Mouse (Mus musculus) heart, embryonic 11.5 days (tissue): ENCODE results near the gene Wrap53. TPM values are rescaled to one million over a fixed set of nuclear protein-coding genes. Genes with fewer than 3 reads are reported as not detected.

ENCODE experiments used
- ATAC-seq: fragments of 200-750 bp; cut with Nextera tagmentation; replicated peaks from 2 replicates; pipeline ENCODE4 v1.8.0; 2017; ENCODE audit warnings: moderate library complexity; ENCODE audit not compliant: insufficient number of reproducible peaks, low FRiP score, low TSS enrichment
- H3K27ac ChIP-seq: fragments of 300-500 bp; sonication (generic); 2 replicates; pipeline ENCODE4 v1.5.1; 2014; ENCODE audit warnings: mild to moderate bottlenecking, low read depth, low read length
- H3K27me3 ChIP-seq: fragments of 300-500 bp; sonication (generic); 2 replicates; pipeline ENCODE4 v1.6.1; 2014; ENCODE audit warnings: mild to moderate bottlenecking, low read length, mixed read lengths; ENCODE audit not compliant: control insufficient read depth, insufficient read depth
- H3K36me3 ChIP-seq: fragments of 300-500 bp; sonication (generic); 2 replicates; pipeline ENCODE4 v1.6.1; 2014; ENCODE audit warnings: mild to moderate bottlenecking, low read length, moderate library complexity, mixed read lengths; ENCODE audit not compliant: control insufficient read depth, insufficient read depth
- H3K4me1 ChIP-seq: fragments of 300-500 bp; sonication (generic); 2 replicates; pipeline ENCODE4 v1.6.1; 2014; ENCODE audit warnings: low read length; ENCODE audit not compliant: control insufficient read depth, insufficient read depth
- H3K4me2 ChIP-seq: fragments of 300-500 bp; sonication (generic); 2 replicates; pipeline ENCODE4 v1.6.1; 2014; ENCODE audit warnings: mild to moderate bottlenecking, moderate library complexity
- H3K4me3 ChIP-seq: fragments of 300-500 bp; sonication (generic); 2 replicates; pipeline ENCODE4 v1.5.1; 2014; ENCODE audit warnings: low read depth, low read length
- H3K9ac ChIP-seq: fragments of 300-500 bp; sonication (generic); 2 replicates; pipeline ENCODE4 v1.6.1; 2014; ENCODE audit warnings: mild to moderate bottlenecking, low read depth, low read length, moderate library complexity
- H3K9me3 ChIP-seq: fragments of 300-500 bp; sonication (generic); replicated peaks from 2 replicates; pipeline ENCODE4 v1.6.1; 2016; ENCODE audit warnings: low read length; ENCODE audit not compliant: control insufficient read depth
- WGBS: fragments of 180-500 bp; shearing (Covaris S2); extraction: QIAGEN DNeasy Blood & Tissue Kit; methylation state at CpG from one replicate; pipeline ENCODE4 v1.1.7; 2014; ENCODE audit not compliant: insufficient replicate concordance; 5-methylcytosine and 5-hydroxymethylcytosine counted together
- polyA plus RNA-seq: library from polyadenylated mRNA; unstranded; fragments of >200 nt; fragmentation: Nextera tagmentation; extraction: Ambion mirVana; gene quantifications from 2 replicates; pipeline ENCODE4 v1.2.1, GENCODE M21; 2014

Gene Wrap53
- polyA plus RNA-seq, 1 experiment from 2014 or later, result 20.3 TPM

- no peak overlapping the region for H3K4me3 ChIP-seq
- H3K36me3 ChIP-seq, result peaks cover 29% of the 10 kb centered on the region
- H3K9ac ChIP-seq, result no peak overlapping the region
- no peaks in the 10 kb centered on the region for H3K4me1 ChIP-seq
- H3K27ac ChIP-seq, result no peak overlapping the region
- no peaks in the 10 kb centered on the region for H3K9me3 ChIP-seq
- H3K4me2 ChIP-seq, result no peak overlapping the region
- no peak for ATAC-seq
- WGBS, result 80% methylated on average over 4 of the region's 4 CpGs
- no peaks in the 10 kb centered on the region for H3K27me3 ChIP-seq
Measured at GRCm38 (mm10) chr11:69592799-69593198, 12.7 kb upstream of the Wrap53 start.

GRCm38 (mm10) chr11:69591899-69592637 lies 12.0 kb upstream of the Wrap53 start:
- H3K4me3 ChIP-seq, result no peak overlapping the region
- WGBS, result 76% methylated on average over 7 of the region's 7 CpGs
- H3K9me3 ChIP-seq, result no peaks in the 10 kb centered on the region
- peaks cover 33% of the 10 kb centered on the region for H3K36me3 ChIP-seq
- H3K9ac ChIP-seq, result no peak overlapping the region
- no peaks in the 10 kb centered on the region for H3K27me3 ChIP-seq
- no peaks in the 10 kb centered on the region for H3K4me1 ChIP-seq
- no peak for ATAC-seq
- H3K27ac ChIP-seq, result no peak overlapping the region
- no peak overlapping the region for H3K4me2 ChIP-seq

- no peaks in the 10 kb centered on the region for H3K27me3 ChIP-seq
- H3K4me2 ChIP-seq, result no peak overlapping the region
- H3K27ac ChIP-seq, result no peak overlapping the region
- 75% methylated on average over 3 of the region's 3 CpGs for WGBS
- no peak overlapping the region for H3K4me3 ChIP-seq
- ATAC-seq, result no peak
- H3K9me3 ChIP-seq, result no peaks in the 10 kb centered on the region
- H3K36me3 ChIP-seq, result peaks cover 33% of the 10 kb centered on the region
- no peaks in the 10 kb centered on the region for H3K4me1 ChIP-seq
- no peak overlapping the region for H3K9ac ChIP-seq
Measured at GRCm38 (mm10) chr11:69591424-69591823, 11.4 kb upstream of the Wrap53 start.

GRCm38 (mm10) chr11:69590622-69591021 lies 10.6 kb upstream of the Wrap53 start:
- no peak overlapping the region for H3K4me2 ChIP-seq
- H3K36me3 ChIP-seq, result peaks cover 33% of the 10 kb centered on the region

GRCm38 (mm10) chr11:69589207-69589834 lies 9.3 kb upstream of the Wrap53 start:
- Histone ChIP-seq H3K4me2 (no peak overlapping the region), H3K36me3 (peaks cover 33% of the 10 kb centered on the region), H3K27me3 (no peaks in the 10 kb centered on the region), H3K4me3 (no peak overlapping the region), H3K27ac (no peak overlapping the region), H3K4me1 (peaks cover 10% of the 10 kb centered on the region; the same call in 1 of the 2 replicates), H3K9ac (no peak overlapping the region), H3K9me3 (no peaks in the 10 kb centered on the region)
- WGBS, result 85% methylated on average over 22 of the region's 22 CpGs
- 0 out of 2 replicates have a peak, but pooled peaks have one; percentile 64 for ATAC-seq

More at GRCm38 (mm10) chr11:69590622-69591021, 10.6 kb upstream of the Wrap53 start:
- Histone ChIP-seq H3K4me3 (no peak overlapping the region), H3K27ac (no peak overlapping the region), H3K9ac (no peak overlapping the region), H3K4me1 (peaks cover 6% of the 10 kb centered on the region; the same call in 1 of the 2 replicates), H3K27me3 (no peaks in the 10 kb centered on the region), H3K9me3 (no peaks in the 10 kb centered on the region)
- ATAC-seq, result no peak
- 87% methylated on average over 8 of the region's 8 CpGs for WGBS

GRCm38 (mm10) chr11:69585718-69586325 lies 5.8 kb upstream of the Wrap53 start:
- Histone ChIP-seq H3K9me3 (no peaks in the 10 kb centered on the region), H3K36me3 (peaks cover 26% of the 10 kb centered on the region), H3K9ac (no peak overlapping the region), H3K27ac (no peak overlapping the region), H3K4me2 (peak overlapping the region; percentile 32), H3K27me3 (no peaks in the 10 kb centered on the region), H3K4me1 (peaks cover 17% of the 10 kb centered on the region; the same call in 1 of the 2 replicates), H3K4me3 (no peak overlapping the region)
- WGBS, result 58% methylated on average over 7 of the region's 7 CpGs
- no peak for ATAC-seq

- Histone ChIP-seq H3K9ac (no peak overlapping the region), H3K4me1 (peaks cover 17% of the 10 kb centered on the region; the same call in 1 of the 2 replicates), H3K4me3 (no peak overlapping the region), H3K4me2 (no peak overlapping the region; the same call in 1 of the 2 replicates), H3K27me3 (no peaks in the 10 kb centered on the region), H3K9me3 (no peaks in the 10 kb centered on the region), H3K27ac (no peak overlapping the region), H3K36me3 (peaks cover 22% of the 10 kb centered on the region)
- WGBS, result 93% methylated on average over 13 of the region's 13 CpGs
- no peak for ATAC-seq
Measured at GRCm38 (mm10) chr11:69584937-69585336, 4.9 kb upstream of the Wrap53 start.

GRCm38 (mm10) chr11:69584008-69584407 lies 4.0 kb upstream of the Wrap53 start:
- Histone ChIP-seq H3K27ac (no peak overlapping the region), H3K4me2 (no peak overlapping the region), H3K36me3 (peaks cover 14% of the 10 kb centered on the region), H3K4me3 (no peak overlapping the region), H3K4me1 (peaks cover 23% of the 10 kb centered on the region; the same call in 1 of the 2 replicates), H3K27me3 (no peaks in the 10 kb centered on the region), H3K9ac (no peak overlapping the region), H3K9me3 (no peaks in the 10 kb centered on the region)
- 83% methylated on average over 7 of the region's 7 CpGs for WGBS
- ATAC-seq, result no peak
